Mouse (Mus musculus) liver, postnatal 0 days (tissue): Measurements from ENCODE around the gene Ddx55. TPM values are rescaled to one million over a fixed set of nuclear protein-coding genes. Genes with fewer than 3 reads are reported as not detected.

Experiments
- ATAC-seq: fragments of 200-750 bp; cut with Nextera tagmentation; 2 replicates; pipeline ENCODE4 v1.8.0; 2017; ENCODE audit warnings: mild to moderate bottlenecking, moderate library complexity
- DNase-seq: peaks from one replicate; pipeline ENCODE4 v3.0.0-alpha.2; 2016
- H3K27ac ChIP-seq: fragments of 300-500 bp; sonication (generic); 2 replicates; pipeline ENCODE4 v1.5.1; 2014; ENCODE audit warnings: antibody characterized with exemption, moderate library complexity, mild to moderate bottlenecking, low read depth
- H3K27me3 ChIP-seq: fragments of 300-500 bp; sonication (generic); 2 replicates; pipeline ENCODE4 v1.6.1; 2014; ENCODE audit warnings: low read length, control low read depth, mixed read lengths; ENCODE audit not compliant: insufficient read depth
- H3K36me3 ChIP-seq: fragments of 300-500 bp; sonication (generic); replicated peaks from 2 replicates; pipeline ENCODE4 v1.6.1; 2014; ENCODE audit warnings: mild to moderate bottlenecking, control low read depth, low read length, moderate library complexity, mixed read lengths; ENCODE audit not compliant: insufficient read depth
- H3K4me1 ChIP-seq: fragments of 300-500 bp; sonication (generic); 2 replicates; pipeline ENCODE4 v1.6.1; 2014; ENCODE audit warnings: antibody characterized with exemption, mild to moderate bottlenecking, control low read depth; ENCODE audit not compliant: insufficient read depth
- H3K4me2 ChIP-seq: fragments of 300-500 bp; sonication (generic); 2 replicates; pipeline ENCODE4 v1.6.1; 2014; ENCODE audit warnings: low read depth, mild to moderate bottlenecking, low read length, moderate library complexity, mixed read lengths
- H3K4me3 ChIP-seq: fragments of 300-500 bp; sonication (generic); 2 replicates; pipeline ENCODE4 v1.5.1; 2014; ENCODE audit warnings: low read depth, low read length
- H3K9ac ChIP-seq: fragments of 300-500 bp; sonication (generic); replicated peaks from 2 replicates; pipeline ENCODE4 v1.6.1; 2014; ENCODE audit warnings: mild to moderate bottlenecking, moderate library complexity
- H3K9me3 ChIP-seq: fragments of 300-500 bp; sonication (generic); 2 replicates; pipeline ENCODE4 v1.6.1; 2016; ENCODE audit warnings: mild to moderate bottlenecking, control low read depth, low read length, mixed read lengths
- CTCF ChIP-seq: sonication (generic); IDR thresholded peaks from 2 replicates; pipeline ENCODE4 v1.5.1; 2016; ENCODE audit warnings: antibody characterized with exemption, low read depth
- EP300 ChIP-seq: IDR thresholded peaks from 2 replicates; pipeline ENCODE4 v1.6.1; 2016; ENCODE audit warnings: antibody characterized with exemption, low read depth, mild to moderate bottlenecking
- WGBS: fragments of 180-500 bp; shearing (Covaris S2); extraction: QIAGEN DNeasy Blood & Tissue Kit; methylation state at CpG from one replicate; pipeline ENCODE4 v1.1.7; 2014; ENCODE audit not compliant: insufficient replicate concordance; 5-methylcytosine and 5-hydroxymethylcytosine counted together
- polyA plus RNA-seq: library from polyadenylated mRNA; unstranded; fragments of >200 nt; fragmentation: Nextera tagmentation; extraction: Ambion mirVana; gene quantifications from 2 replicates; pipeline ENCODE4 v1.2.1, GENCODE M21; 2015

The Ddx55 gene
- polyA plus RNA-seq, 1 experiment from 2014 or later = 3.7 TPM

DNA sequence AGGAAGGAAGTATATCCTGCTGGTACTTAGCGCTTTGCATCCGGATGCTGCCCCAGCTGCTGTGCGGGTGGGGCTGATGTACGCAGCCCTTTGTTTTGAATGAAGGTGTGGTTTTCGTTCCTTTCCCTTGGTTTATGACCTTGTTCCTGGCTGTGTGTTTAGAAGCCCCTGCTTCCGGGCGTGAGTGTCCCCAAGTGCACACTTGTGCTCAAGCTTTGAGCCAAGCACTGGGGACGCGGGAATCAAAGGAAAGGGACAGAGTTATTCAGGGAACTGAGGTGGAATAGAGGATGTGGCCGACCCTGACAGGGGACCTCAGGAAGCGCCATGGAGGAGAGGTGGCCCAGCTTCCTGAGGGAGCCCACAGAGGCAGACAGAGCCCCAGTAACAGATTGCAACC is 62.0 kb downstream of the Ddx55 start:
- no peak overlapping the region for H3K9ac ChIP-seq
- TF ChIP-seq EP300 = no peak
- TF ChIP-seq CTCF = no peak
- WGBS = 45% methylated on average over 11 of the region's 11 CpGs
- H3K9me3 ChIP-seq = no peaks in the 10 kb centered on the region
- H3K27ac ChIP-seq = no peak overlapping the region
- H3K4me1 ChIP-seq = no peaks in the 10 kb centered on the region
- H3K36me3 ChIP-seq = no peaks in the 10 kb centered on the region
- no peak overlapping the region for H3K4me3 ChIP-seq
- H3K4me2 ChIP-seq = no peak overlapping the region
- DNase-seq (no peak), ATAC-seq (peak; percentile 36; the same call in 1 of the 2 replicates)
- H3K27me3 ChIP-seq = no peaks in the 10 kb centered on the region

DNA sequence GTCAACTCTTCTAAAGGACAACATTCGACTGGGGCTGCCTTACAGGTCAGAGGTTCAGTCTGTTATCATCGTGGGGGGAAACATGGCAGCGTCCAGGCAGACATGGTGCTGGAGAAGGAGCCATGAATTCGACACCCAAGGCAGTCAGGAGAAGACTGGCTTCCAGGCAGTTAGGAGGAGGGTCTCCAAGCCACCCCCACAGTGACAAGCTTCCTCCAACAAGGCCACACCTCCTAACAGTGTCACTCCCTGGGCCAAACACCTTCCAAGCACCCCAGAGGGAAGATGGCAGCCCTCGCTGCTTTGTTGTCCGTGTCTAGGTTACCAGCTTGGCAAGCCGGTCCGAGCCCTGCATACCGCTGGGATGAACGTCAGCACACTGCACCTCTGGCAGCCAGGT is 66.0 kb downstream of the Ddx55 start:
- ATAC-seq (no peak), DNase-seq (no peak)
- Histone ChIP-seq H3K4me1 (no peaks in the 10 kb centered on the region), H3K27ac (no peak overlapping the region), H3K4me3 (no peak overlapping the region), H3K27me3 (no peaks in the 10 kb centered on the region), H3K36me3 (no peaks in the 10 kb centered on the region), H3K9me3 (no peaks in the 10 kb centered on the region), H3K4me2 (no peak overlapping the region), H3K9ac (no peak overlapping the region)
- 74% methylated on average over 10 of the region's 10 CpGs for WGBS
- TF ChIP-seq EP300 (no peak), CTCF (no peak)

Other genes starting within 250 kb of the Ddx55 start
- gene Mphosph9, start 224.9 kb upstream of the Ddx55 start, polyA plus RNA-seq = 2.6 and 3.0 TPM in 2 replicates
- gene 2810006K23Rik, start 224.8 kb upstream of the Ddx55 start, polyA plus RNA-seq = 4.5 and 4.9 TPM in 2 replicates
- gene Cdk2ap1, start 189.8 kb upstream of the Ddx55 start, polyA plus RNA-seq = 31.7 and 44.7 TPM in 2 replicates
- 30.0 and 30.6 TPM in 2 replicates for gene Sbno1, start 126.9 kb upstream of the Ddx55 start, polyA plus RNA-seq
- gene Kmt5a, start 112.9 kb upstream of the Ddx55 start, polyA plus RNA-seq = 26.7 and 30.6 TPM in 2 replicates
- gene Rilpl2, start 74.5 kb upstream of the Ddx55 start, polyA plus RNA-seq = 10.3 and 11.0 TPM in 2 replicates
- 5.9 and 6.5 TPM in 2 replicates for gene Snrnp35, start 69.7 kb upstream of the Ddx55 start, polyA plus RNA-seq
- 2.4 and 3.3 TPM in 2 replicates for gene Rilpl1, start 21.5 kb upstream of the Ddx55 start, polyA plus RNA-seq
- gene Tmed2, start 12.2 kb upstream of the Ddx55 start, polyA plus RNA-seq = 253 and 267 TPM in 2 replicates
- gene Eif2b1, start 26.3 kb downstream of the Ddx55 start, polyA plus RNA-seq = 26.3 and 30.7 TPM in 2 replicates
- 13.2 and 14.7 TPM in 2 replicates for gene Gtf2h3, start 26.3 kb downstream of the Ddx55 start, polyA plus RNA-seq
- gene Atp6v0a2, start 75.7 kb downstream of the Ddx55 start, polyA plus RNA-seq = 9.6 and 12.4 TPM in 2 replicates
- not detected in 2 replicates for gene Dnah10, start 172.2 kb downstream of the Ddx55 start, polyA plus RNA-seq